Mouse (Mus musculus) E14TG2a.4 (cell line): ENCODE results near the gene Fem1b.
"Not testable (repeated sequence)": the region's sequence is repeated elsewhere in the genome, so short reads cannot be mapped to it uniquely, and the experiment has no call there.

Experiments used
- H3K27me3 ChIP-seq: 2 replicates; pipeline ENCODE4 v1.6.1; 2014; ENCODE audit warnings: low read length, control low read depth; ENCODE audit not compliant: insufficient read depth
- H3K36me3 ChIP-seq: 2 replicates; pipeline ENCODE4 v1.6.1; 2014; ENCODE audit warnings: low read length, control low read depth; ENCODE audit not compliant: insufficient read depth
- H3K4me1 ChIP-seq: replicated peaks from 2 replicates; pipeline ENCODE4 v1.6.1; 2014; ENCODE audit warnings: low read depth, low read length, control low read depth
- H3K4me3 ChIP-seq: replicated peaks from 2 replicates; pipeline ENCODE4 v1.5.1; 2014; ENCODE audit warnings: mild to moderate bottlenecking, low read length
- H3K9me3 ChIP-seq: 2 replicates; pipeline ENCODE4 v1.6.1; 2014; ENCODE audit warnings: low read length, control low read depth
- CTCF ChIP-seq: conservative IDR thresholded peaks from 2 replicates; pipeline ENCODE4 v1.5.1; 2014; ENCODE audit warnings: low read length
- NANOG ChIP-seq: IDR thresholded peaks from 2 replicates; pipeline ENCODE4 v1.6.1; 2014; ENCODE audit warnings: borderline replicate concordance, low read length, mixed read lengths
- POU5F1 ChIP-seq: IDR thresholded peaks from 2 replicates; pipeline ENCODE4 v1.6.1; 2014; ENCODE audit warnings: low read length, borderline replicate concordance

Fem1b gene

DNA sequence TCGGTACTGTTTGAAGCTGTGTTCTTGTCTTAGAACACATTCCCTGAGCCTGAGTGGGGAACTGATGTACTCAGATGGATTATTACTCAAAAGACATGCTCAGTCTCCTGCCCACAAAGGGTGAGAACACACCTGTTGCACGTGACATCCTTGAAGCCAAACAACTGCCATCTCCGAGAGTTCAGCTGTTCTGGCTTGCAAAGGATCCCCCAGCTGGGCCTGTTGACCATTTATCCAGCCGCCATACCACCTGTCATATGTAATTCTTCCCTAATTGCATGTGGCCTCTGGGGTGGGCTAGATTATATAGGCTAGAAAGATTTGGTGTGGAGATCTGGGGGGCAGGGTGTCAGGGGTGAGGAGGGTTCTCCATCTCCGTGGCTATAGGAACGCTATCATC lies 9.1 kb upstream of the Fem1b start:
- H3K27me3 ChIP-seq = no peaks in the 10 kb centered on the region
- no peaks in the 10 kb centered on the region for H3K36me3 ChIP-seq
- TF ChIP-seq CTCF = no peak
- no peak for TF ChIP-seq POU5F1
- no peak for TF ChIP-seq NANOG
- H3K4me3 ChIP-seq = no peak overlapping the region
- H3K4me1 ChIP-seq = peaks cover 83% of the 10 kb centered on the region
- H3K9me3 ChIP-seq = no peaks in the 10 kb centered on the region

GRCm38 (mm10) chr9:62819910-62820309 lies 8.2 kb upstream of the Fem1b start:
- peaks cover 74% of the 10 kb centered on the region for H3K4me1 ChIP-seq
- not testable (repeated sequence) for H3K4me3 ChIP-seq, H3K27me3 ChIP-seq, H3K36me3 ChIP-seq, H3K9me3 ChIP-seq

DNA sequence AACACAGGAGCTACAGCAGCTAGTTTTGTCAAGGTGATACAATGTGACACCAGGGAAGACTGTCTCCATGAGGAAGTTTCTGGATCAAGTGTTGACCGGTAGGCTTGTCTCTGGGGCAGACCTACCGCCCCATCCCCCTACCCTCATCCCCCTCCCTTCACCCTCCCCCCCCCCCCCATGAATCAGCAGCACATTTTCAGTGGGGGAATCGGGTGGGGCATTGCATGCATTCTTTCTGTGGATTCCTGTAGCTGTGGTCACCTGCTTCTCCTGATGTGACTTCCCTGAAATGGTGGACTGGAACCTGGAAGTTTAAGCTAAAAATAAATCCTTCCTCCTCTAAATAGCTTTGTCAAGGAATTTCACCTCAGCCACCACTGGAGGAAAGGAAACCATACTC lies 7.8 kb upstream of the Fem1b start:
- no peaks in the 10 kb centered on the region for H3K9me3 ChIP-seq
- H3K36me3 ChIP-seq = no peaks in the 10 kb centered on the region
- TF ChIP-seq CTCF = no peak
- TF ChIP-seq POU5F1 = no peak
- TF ChIP-seq NANOG = no peak
- H3K4me3 ChIP-seq = no peak overlapping the region
- peaks cover 73% of the 10 kb centered on the region for H3K4me1 ChIP-seq
- no peaks in the 10 kb centered on the region for H3K27me3 ChIP-seq

DNA sequence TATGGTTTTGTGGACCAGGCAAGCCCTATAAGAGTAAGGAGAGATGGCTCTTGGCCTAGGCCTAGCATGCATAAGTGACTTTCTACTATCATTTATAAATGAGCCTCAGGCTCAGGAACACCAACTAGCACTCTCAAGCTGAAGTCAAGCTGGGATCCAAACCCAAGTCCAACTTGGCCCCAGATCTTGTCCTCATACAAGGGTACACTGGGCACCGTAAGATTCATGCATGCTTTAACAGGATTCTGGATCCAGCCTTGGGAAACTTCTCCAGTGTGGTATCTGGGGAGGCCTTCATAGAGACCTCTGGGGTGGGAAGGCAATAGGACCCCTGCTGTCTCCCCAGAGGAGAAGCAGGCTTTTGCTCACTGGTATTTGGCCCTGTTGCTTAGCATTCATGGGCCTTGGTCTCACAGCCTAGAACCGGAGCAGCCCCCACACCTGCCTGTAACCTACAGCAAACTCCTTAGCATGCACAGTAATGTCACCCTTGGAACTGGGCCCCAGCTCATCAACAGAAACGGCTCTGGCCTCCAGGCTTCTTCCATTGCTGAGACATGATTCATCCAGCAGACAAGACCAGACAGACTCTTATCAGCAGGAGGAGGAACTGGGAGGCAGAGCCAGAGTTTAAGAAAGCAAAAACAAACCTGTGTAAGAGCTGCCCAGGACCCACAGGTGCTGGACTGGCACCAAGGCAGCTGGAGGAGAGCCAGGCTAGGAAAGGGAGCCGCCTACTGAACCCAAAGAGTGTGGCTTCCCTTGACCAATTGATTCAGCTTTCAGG lies 6.3 kb upstream of the Fem1b start:
- no peaks in the 10 kb centered on the region for H3K9me3 ChIP-seq
- no peak for TF ChIP-seq CTCF
- TF ChIP-seq POU5F1 = no peak
- no peak for TF ChIP-seq NANOG
- no peaks in the 10 kb centered on the region for H3K36me3 ChIP-seq
- no peak overlapping the region; the same call in 1 of the 2 replicates for H3K4me3 ChIP-seq
- no peaks in the 10 kb centered on the region for H3K27me3 ChIP-seq
- H3K4me1 ChIP-seq = peaks cover 77% of the 10 kb centered on the region

DNA sequence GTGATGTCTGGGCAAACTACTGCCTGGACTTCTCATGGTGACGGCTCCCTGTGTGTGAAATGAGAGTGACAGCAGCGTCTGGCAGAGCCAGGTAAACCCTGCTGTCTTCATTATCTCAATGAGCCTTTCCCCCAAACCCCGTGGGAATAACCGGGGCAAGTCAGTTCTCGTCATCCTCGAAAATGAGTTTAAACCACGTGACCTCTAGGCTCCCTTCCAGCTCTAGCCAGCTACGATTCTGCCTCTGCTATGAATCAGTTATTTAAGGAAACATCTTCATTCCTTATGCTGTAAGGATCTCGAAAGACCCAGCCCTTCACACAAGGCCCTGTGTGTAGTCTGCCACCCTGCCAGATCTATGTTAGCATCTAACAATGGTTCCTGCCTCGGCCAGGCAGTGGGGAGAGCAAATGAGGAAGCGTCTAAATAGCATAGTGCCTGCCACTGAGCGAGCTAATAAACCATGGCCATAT lies 5.4 kb upstream of the Fem1b start:
- no peaks in the 10 kb centered on the region for H3K36me3 ChIP-seq
- H3K4me3 ChIP-seq = no peak overlapping the region
- no peaks in the 10 kb centered on the region for H3K27me3 ChIP-seq
- H3K4me1 ChIP-seq = peaks cover 77% of the 10 kb centered on the region
- H3K9me3 ChIP-seq = no peaks in the 10 kb centered on the region
- TF ChIP-seq POU5F1 = no peak
- TF ChIP-seq CTCF = no peak
- no peak for TF ChIP-seq NANOG

- no peaks in the 10 kb centered on the region for H3K36me3 ChIP-seq
- no peaks in the 10 kb centered on the region for H3K27me3 ChIP-seq
- TF ChIP-seq POU5F1 = no peak
- TF ChIP-seq CTCF = no peak
- no peak for TF ChIP-seq NANOG
Measured at GRCm38 (mm10) chr9:62816323-62817098, 4.8 kb upstream of the Fem1b start.

DNA sequence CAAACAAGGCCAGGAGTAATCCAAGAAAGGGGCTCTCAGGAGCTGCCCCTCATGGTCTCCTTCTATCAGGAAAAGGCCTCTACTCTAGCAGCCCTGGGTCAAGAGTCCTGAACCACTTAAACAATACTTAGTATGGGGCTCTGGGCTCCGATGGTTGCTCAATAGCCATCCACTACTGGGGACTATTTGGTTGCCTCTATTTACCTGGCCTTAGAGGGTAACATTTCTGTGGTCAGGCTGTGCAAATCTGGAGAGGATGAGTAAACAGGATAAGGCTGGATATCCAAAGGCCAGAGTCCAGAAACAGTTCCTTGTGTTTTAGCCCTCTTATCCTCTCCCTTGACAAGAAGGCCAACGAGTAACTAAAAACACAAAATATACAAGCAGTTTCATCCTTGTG lies 3.0 kb upstream of the Fem1b start:
- H3K9me3 ChIP-seq = no peaks in the 10 kb centered on the region
- peaks cover 3% of the 10 kb centered on the region; the same call in 1 of the 2 replicates for H3K36me3 ChIP-seq
- H3K4me3 ChIP-seq = no peak overlapping the region
- H3K27me3 ChIP-seq = no peaks in the 10 kb centered on the region
- peaks cover 66% of the 10 kb centered on the region for H3K4me1 ChIP-seq
- TF ChIP-seq CTCF (no peak), NANOG (no peak), POU5F1 (no peak)

More at GRCm38 (mm10) chr9:62816323-62817098, 4.8 kb upstream of the Fem1b start:
- Histone ChIP-seq H3K4me1 (peaks cover 77% of the 10 kb centered on the region), H3K4me3 (no peak overlapping the region), H3K9me3 (no peaks in the 10 kb centered on the region)

DNA sequence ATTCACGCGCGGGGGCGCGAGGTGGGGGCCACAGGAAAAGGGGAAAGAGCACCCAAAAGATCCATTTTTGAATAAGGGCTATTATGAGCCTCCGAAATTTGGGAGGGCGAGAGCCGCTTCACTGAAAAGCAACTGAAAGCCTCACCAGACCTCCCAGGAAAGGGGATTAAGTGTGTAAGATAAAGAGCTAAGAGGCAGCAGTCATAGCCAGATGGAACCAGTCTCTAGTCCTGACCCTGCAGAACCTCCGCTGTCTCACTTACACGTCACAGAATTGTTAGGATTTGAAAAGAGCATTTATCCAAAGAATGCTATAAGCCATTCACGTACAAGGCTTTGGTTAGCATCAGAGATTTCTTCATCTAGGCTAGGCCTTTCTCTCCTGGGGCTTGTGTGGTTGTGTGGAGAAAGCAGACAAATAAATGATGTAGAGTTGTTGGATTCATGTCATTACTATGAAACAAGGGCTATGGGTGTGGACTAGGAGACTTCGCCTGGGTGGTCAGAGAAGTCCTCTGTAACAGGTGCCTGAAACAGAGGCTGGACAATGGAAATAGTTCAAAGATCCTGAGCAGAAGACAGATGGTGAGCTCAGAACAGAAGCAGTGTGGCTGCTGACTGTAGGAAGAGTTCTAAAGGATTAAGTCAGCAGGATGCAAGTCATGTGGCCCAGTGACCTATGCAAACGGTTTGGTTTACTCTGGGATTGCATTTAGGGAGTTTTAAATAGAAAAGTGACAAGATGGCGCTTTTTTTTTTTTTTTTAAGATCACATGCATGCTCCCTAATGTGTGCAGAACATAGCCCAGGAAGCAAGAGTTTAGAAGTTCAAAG lies 699 bp upstream of the Fem1b start:
- Histone ChIP-seq H3K4me3 (peak overlapping the region; percentile 98), H3K4me1 (peaks cover 66% of the 10 kb centered on the region), H3K36me3 (peaks cover 23% of the 10 kb centered on the region), H3K9me3 (no peaks in the 10 kb centered on the region), H3K27me3 (no peaks in the 10 kb centered on the region)
- TF ChIP-seq CTCF (no peak), POU5F1 (no peak), NANOG (0 out of 2 replicates have a peak, but pooled peaks have one; percentile 5)
